Mouse (Mus musculus) E14TG2a.4 (cell line): ENCODE results near the gene Tmcc1.

Source experiments
- H3K27me3 ChIP-seq: 2 replicates; pipeline ENCODE4 v1.6.1; 2014; ENCODE audit warnings: low read length, control low read depth; ENCODE audit not compliant: insufficient read depth
- H3K36me3 ChIP-seq: 2 replicates; pipeline ENCODE4 v1.6.1; 2014; ENCODE audit warnings: low read length, control low read depth; ENCODE audit not compliant: insufficient read depth
- H3K4me1 ChIP-seq: replicated peaks from 2 replicates; pipeline ENCODE4 v1.6.1; 2014; ENCODE audit warnings: low read depth, low read length, control low read depth
- H3K4me3 ChIP-seq: replicated peaks from 2 replicates; pipeline ENCODE4 v1.5.1; 2014; ENCODE audit warnings: mild to moderate bottlenecking, low read length
- H3K9me3 ChIP-seq: 2 replicates; pipeline ENCODE4 v1.6.1; 2014; ENCODE audit warnings: low read length, control low read depth
- CTCF ChIP-seq: conservative IDR thresholded peaks from 2 replicates; pipeline ENCODE4 v1.5.1; 2014; ENCODE audit warnings: low read length
- NANOG ChIP-seq: IDR thresholded peaks from 2 replicates; pipeline ENCODE4 v1.6.1; 2014; ENCODE audit warnings: borderline replicate concordance, low read length, mixed read lengths
- POU5F1 ChIP-seq: IDR thresholded peaks from 2 replicates; pipeline ENCODE4 v1.6.1; 2014; ENCODE audit warnings: low read length, borderline replicate concordance

The Tmcc1 gene

GRCm38 (mm10) chr6:115975606-115976005 is 217.7 kb downstream of the Tmcc1 start:
- no peak overlapping the region for H3K4me3 ChIP-seq
- TF ChIP-seq POU5F1: no peak
- peaks cover 20% of the 10 kb centered on the region for H3K27me3 ChIP-seq
- H3K36me3 ChIP-seq: no peaks in the 10 kb centered on the region
- peaks cover 21% of the 10 kb centered on the region for H3K4me1 ChIP-seq
- no peaks in the 10 kb centered on the region for H3K9me3 ChIP-seq

- H3K36me3 ChIP-seq: no peaks in the 10 kb centered on the region
- H3K9me3 ChIP-seq: no peaks in the 10 kb centered on the region
- H3K4me1 ChIP-seq: peaks cover 14% of the 10 kb centered on the region
- no peak overlapping the region for H3K4me3 ChIP-seq
- TF ChIP-seq CTCF: no peak
- TF ChIP-seq POU5F1: no peak
- no peak for TF ChIP-seq NANOG
- peaks cover 22% of the 10 kb centered on the region for H3K27me3 ChIP-seq
Observed at GRCm38 (mm10) chr6:115973881-115974662, 219.2 kb downstream of the Tmcc1 start.

DNA sequence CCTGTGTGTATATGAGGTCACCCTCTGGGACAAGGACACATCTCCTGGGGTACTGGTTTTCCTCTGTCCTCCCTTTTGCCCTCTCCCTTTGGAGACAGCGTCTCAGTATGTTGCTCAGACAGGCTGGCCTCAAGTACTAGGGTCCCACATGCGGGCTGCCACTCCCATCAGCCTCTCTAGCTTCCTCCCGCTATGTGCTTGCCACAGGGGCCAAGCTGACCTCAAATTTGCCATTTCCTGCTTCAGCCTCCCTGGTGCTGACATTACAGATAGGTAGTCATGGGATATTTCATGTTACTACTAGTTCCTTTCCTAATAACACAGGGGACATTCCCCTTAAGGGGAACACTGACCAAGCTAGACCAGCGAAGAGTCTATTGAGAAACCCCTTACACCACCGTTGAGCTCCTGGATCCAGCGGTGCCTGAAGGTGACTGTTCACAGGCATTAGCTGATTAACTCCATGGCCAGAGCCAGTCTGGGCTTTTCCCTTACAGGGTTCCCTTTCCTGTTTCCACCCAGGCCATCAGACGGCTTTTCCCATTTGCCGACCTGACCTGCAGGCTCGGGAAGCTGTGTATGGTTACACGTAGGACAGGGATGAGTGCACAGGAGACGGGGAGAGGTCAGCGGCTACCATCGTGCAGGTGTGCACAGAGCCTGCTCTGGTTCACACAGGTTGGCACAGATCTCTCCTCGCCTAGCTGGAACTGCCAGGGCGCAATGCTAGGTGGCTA is 220.0 kb downstream of the Tmcc1 start:
- TF ChIP-seq NANOG: no peak
- no peak for TF ChIP-seq POU5F1
- no peak for TF ChIP-seq CTCF
- Histone ChIP-seq H3K4me1 (peaks cover 10% of the 10 kb centered on the region), H3K27me3 (peaks cover 23% of the 10 kb centered on the region), H3K4me3 (no peak overlapping the region), H3K9me3 (no peaks in the 10 kb centered on the region), H3K36me3 (no peaks in the 10 kb centered on the region)

GRCm38 (mm10) chr6:115972083-115972764 is 221.1 kb downstream of the Tmcc1 start:
- H3K4me3 ChIP-seq: no peak overlapping the region

GRCm38 (mm10) chr6:115971273-115972060 is 221.8 kb downstream of the Tmcc1 start:
- H3K4me1 ChIP-seq: peaks cover 11% of the 10 kb centered on the region
- TF ChIP-seq POU5F1 (no peak), CTCF (no peak), NANOG (no peak)
- peaks cover 32% of the 10 kb centered on the region for H3K27me3 ChIP-seq
- no peaks in the 10 kb centered on the region for H3K9me3 ChIP-seq
- no peaks in the 10 kb centered on the region for H3K36me3 ChIP-seq
- H3K4me3 ChIP-seq: no peak overlapping the region

More at GRCm38 (mm10) chr6:115972083-115972764, 221.1 kb downstream of the Tmcc1 start:
- TF ChIP-seq POU5F1 (no peak), CTCF (no peak), NANOG (no peak)
- no peaks in the 10 kb centered on the region for H3K36me3 ChIP-seq
- H3K9me3 ChIP-seq: no peaks in the 10 kb centered on the region
- H3K27me3 ChIP-seq: peaks cover 32% of the 10 kb centered on the region
- peaks cover 10% of the 10 kb centered on the region for H3K4me1 ChIP-seq

GRCm38 (mm10) chr6:115969952-115970351 is 223.3 kb downstream of the Tmcc1 start:
- Histone ChIP-seq H3K36me3 (no peaks in the 10 kb centered on the region), H3K27me3 (peaks cover 31% of the 10 kb centered on the region), H3K4me3 (no peak overlapping the region), H3K9me3 (no peaks in the 10 kb centered on the region), H3K4me1 (peaks cover 15% of the 10 kb centered on the region)
- TF ChIP-seq POU5F1 (no peak), CTCF (no peak), NANOG (no peak)

- Histone ChIP-seq H3K4me3 (no peak overlapping the region), H3K27me3 (peaks cover 31% of the 10 kb centered on the region), H3K36me3 (no peaks in the 10 kb centered on the region), H3K9me3 (no peaks in the 10 kb centered on the region), H3K4me1 (peaks cover 16% of the 10 kb centered on the region)
- TF ChIP-seq POU5F1 (no peak), CTCF (no peak)
Observed at GRCm38 (mm10) chr6:115969103-115969502, 224.2 kb downstream of the Tmcc1 start.

DNA sequence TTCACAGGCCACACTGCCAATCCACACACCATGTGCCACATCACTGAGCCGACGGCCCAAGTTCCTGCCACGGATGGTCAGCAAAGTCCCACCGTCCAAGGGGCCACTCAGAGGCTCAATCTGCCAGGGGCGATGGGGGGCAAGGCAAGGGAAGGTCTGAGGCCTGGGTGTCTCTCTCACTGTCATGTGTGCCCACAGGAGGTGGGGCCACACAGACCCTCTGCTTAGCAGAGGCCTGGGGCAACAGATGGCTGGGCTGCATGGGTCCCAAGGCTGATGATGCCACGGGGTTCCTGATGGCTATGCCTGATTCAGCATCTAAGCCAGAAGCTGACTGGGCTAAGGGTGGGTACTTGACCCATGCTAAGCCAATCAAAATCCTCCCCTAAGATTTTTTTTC is 224.6 kb downstream of the Tmcc1 start:
- H3K4me3 ChIP-seq: no peak overlapping the region
- H3K4me1 ChIP-seq: peaks cover 20% of the 10 kb centered on the region
- TF ChIP-seq POU5F1 (no peak), NANOG (no peak), CTCF (no peak)

More for the DNA sequence above, 224.6 kb downstream of the Tmcc1 start:
- Histone ChIP-seq H3K9me3 (no peaks in the 10 kb centered on the region), H3K27me3 (peaks cover 31% of the 10 kb centered on the region), H3K36me3 (no peaks in the 10 kb centered on the region)
